Mouse (Mus musculus) intestine, postnatal 0 days (tissue): Measurements from ENCODE around the gene S100a4. TPM values are rescaled to one million over a fixed set of nuclear protein-coding genes. Genes with fewer than 3 reads are reported as not detected.
A peak's percentile ranks its signal among the peaks of the same experiment; 100 is the strongest.

ENCODE experiments used
- ATAC-seq: fragments of 200-750 bp; cut with Nextera tagmentation; 2 replicates; pipeline ENCODE4 v1.8.0; 2017; ENCODE audit warnings: mild to moderate bottlenecking, moderate TSS enrichment, moderate library complexity
- H3K27ac ChIP-seq: fragments of 300-500 bp; sonication (generic); 2 replicates; pipeline ENCODE4 v1.5.1; 2014; ENCODE audit warnings: mild to moderate bottlenecking, low read depth, low read length, moderate library complexity
- H3K27me3 ChIP-seq: fragments of 300-500 bp; sonication (generic); replicated peaks from 2 replicates; pipeline ENCODE4 v1.6.1; 2014; ENCODE audit warnings: low read length, mixed read lengths; ENCODE audit not compliant: control insufficient read depth, insufficient read depth
- H3K36me3 ChIP-seq: fragments of 300-500 bp; sonication (generic); 2 replicates; pipeline ENCODE4 v1.6.1; 2014; ENCODE audit warnings: mild to moderate bottlenecking, moderate library complexity; ENCODE audit not compliant: control insufficient read depth, insufficient read depth
- H3K4me1 ChIP-seq: fragments of 300-500 bp; sonication (generic); replicated peaks from 2 replicates; pipeline ENCODE4 v1.6.1; 2014; ENCODE audit warnings: antibody characterized with exemption, low read length, mixed read lengths; ENCODE audit not compliant: control insufficient read depth, insufficient read depth
- H3K4me2 ChIP-seq: fragments of 300-500 bp; sonication (generic); replicated peaks from 2 replicates; pipeline ENCODE4 v1.6.1; 2014; ENCODE audit warnings: low read depth, mild to moderate bottlenecking, moderate library complexity
- H3K4me3 ChIP-seq: fragments of 300-500 bp; sonication (generic); 2 replicates; pipeline ENCODE4 v1.5.1; 2014; ENCODE audit warnings: low read depth, low read length
- H3K9ac ChIP-seq: fragments of 300-500 bp; sonication (generic); 2 replicates; pipeline ENCODE4 v1.6.1; 2014; ENCODE audit warnings: mild to moderate bottlenecking, low read depth, low read length
- H3K9me3 ChIP-seq: fragments of 300-500 bp; sonication (generic); 2 replicates; pipeline ENCODE4 v1.6.1; 2016; ENCODE audit warnings: mixed run types; ENCODE audit not compliant: control insufficient read depth
- CTCF ChIP-seq: sonication (generic); IDR thresholded peaks from 2 replicates; pipeline ENCODE4 v1.5.1; 2016; ENCODE audit warnings: low read depth, mild to moderate bottlenecking, control low read depth, antibody characterized with exemption, moderate library complexity
- whole genome bisulfite sequencing: fragments of 180-500 bp; shearing (Covaris S2); extraction: QIAGEN DNeasy Blood & Tissue Kit; methylation state at CpG from one replicate; pipeline ENCODE4 v1.1.7; 2014; 5-methylcytosine and 5-hydroxymethylcytosine counted together
- polyA plus RNA-seq: library from polyadenylated mRNA; unstranded; fragments of >200 nt; fragmentation: Nextera tagmentation; extraction: Ambion mirVana; gene quantifications from 2 replicates; pipeline ENCODE4 v1.2.1, GENCODE M21; 2015

The S100a4 gene
- polyA plus RNA-seq, 1 experiment from 2014 or later: 8.6 TPM

DNA sequence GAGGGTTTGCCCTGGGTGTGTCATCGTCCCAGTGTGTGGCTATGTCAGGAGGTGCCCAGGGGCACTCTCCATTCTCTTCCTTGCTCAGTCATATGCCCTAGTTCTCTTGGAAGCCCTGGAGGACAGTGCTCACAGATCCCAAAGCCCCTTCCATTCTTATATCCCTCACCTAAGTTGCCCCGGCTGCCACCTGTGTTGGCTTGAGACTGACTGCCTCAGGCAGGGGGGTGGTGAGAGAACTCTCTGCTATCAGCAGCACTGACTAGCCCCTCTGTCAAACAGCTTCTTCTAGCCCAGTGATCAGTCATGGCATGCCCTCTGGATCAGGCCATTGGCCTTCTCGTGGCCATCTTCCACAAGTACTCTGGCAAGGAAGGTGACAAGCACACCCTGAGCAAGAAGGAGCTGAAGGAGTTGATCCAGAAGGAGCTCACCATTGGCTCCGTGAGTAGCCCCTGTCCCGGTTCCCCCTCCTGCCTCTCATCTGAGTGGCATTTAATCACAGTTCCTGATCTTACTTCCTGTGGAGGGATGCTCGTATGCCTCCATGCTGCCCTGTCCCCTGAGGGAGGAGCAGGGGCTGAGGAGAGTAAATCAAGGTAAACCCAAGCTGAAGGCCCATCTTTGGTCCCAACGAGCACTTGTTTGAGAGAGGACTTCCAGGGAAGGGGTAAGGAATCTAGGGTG lies 10.0 kb downstream of the S100a4 start:
- peak overlapping the region; percentile 35 for H3K27ac ChIP-seq
- WGBS: 62% methylated on average over 7 of the region's 7 CpGs
- ATAC-seq: no peak

DNA sequence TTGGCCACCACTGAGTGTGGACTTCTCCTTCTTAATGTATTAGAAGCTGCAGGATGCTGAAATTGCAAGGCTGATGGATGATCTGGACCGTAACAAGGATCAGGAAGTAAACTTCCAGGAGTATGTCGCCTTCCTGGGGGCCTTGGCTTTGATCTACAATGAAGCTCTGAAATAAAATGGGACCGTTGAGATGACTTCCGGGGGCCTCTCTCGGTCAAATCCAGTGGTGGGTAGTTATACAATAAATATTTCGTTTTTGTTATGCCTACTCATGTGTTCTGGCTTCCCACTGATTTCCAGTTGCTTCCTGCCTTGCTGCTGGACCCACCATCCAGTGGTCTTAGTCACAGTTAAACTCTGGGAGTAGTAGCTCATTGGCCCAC lies 10.6 kb downstream of the S100a4 start:
- ATAC-seq: no peak

More for the DNA sequence above, 10.0 kb downstream of the S100a4 start:
- no peak for TF ChIP-seq CTCF
- H3K27me3 ChIP-seq: no peaks in the 10 kb centered on the region
- H3K4me1 ChIP-seq: peaks cover 4% of the 10 kb centered on the region; the same call in 1 of the 2 replicates
- peak overlapping the region; percentile 62 for H3K4me2 ChIP-seq
- H3K4me3 ChIP-seq: peak overlapping the region; percentile 38
- H3K9ac ChIP-seq: peak overlapping the region; percentile 34; the same call in 1 of the 2 replicates
- H3K36me3 ChIP-seq: no peaks in the 10 kb centered on the region
- no peaks in the 10 kb centered on the region for H3K9me3 ChIP-seq

DNA sequence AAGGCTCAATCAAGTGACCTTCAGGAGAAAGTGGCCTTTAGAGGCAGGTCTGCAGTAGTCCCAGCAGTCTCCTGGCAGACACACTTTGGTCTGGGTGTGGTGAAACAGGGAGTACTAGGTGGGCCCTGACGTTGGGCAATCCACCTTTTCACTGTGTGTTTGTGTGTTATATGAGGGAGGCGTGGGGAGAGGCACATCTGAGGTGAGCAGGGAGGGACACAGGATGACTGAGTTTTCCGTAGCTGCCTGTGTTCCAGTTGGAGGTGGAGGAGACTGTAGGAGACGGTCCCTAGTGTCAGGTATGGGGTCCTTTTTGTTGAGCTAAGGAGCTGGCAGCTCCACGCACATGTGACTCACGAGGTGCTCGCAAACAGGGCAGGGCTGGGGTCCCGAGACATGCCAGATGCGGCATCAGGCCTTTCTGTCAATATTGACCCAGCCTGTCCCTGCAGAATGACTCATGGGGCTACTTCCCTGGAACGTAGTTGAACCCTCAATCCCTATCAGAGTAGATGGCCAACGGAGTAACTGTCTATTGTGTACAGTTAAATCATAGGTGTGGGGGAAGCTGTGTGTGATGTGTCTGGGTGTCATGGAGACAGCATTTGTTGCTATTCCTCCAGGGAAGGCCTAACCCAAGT lies 11.2 kb downstream of the S100a4 start:
- H3K9me3 ChIP-seq: no peaks in the 10 kb centered on the region
- TF ChIP-seq CTCF: no peak
- H3K4me2 ChIP-seq: peak overlapping the region; percentile 52
- 38% methylated on average over 11 of the region's 11 CpGs for WGBS
- peak overlapping the region; percentile 57; the same call in 1 of the 2 replicates for H3K27ac ChIP-seq
- H3K4me3 ChIP-seq: no peak overlapping the region
- peak; percentile 85 for ATAC-seq
- no peaks in the 10 kb centered on the region for H3K36me3 ChIP-seq
- peaks cover 4% of the 10 kb centered on the region; the same call in 1 of the 2 replicates for H3K4me1 ChIP-seq
- no peaks in the 10 kb centered on the region for H3K27me3 ChIP-seq
- no peak overlapping the region for H3K9ac ChIP-seq

More for the DNA sequence above, 10.6 kb downstream of the S100a4 start:
- Histone ChIP-seq H3K9ac (no peak overlapping the region), H3K36me3 (no peaks in the 10 kb centered on the region), H3K27ac (peak overlapping the region; percentile 57; the same call in 1 of the 2 replicates), H3K27me3 (no peaks in the 10 kb centered on the region), H3K9me3 (no peaks in the 10 kb centered on the region), H3K4me1 (peaks cover 4% of the 10 kb centered on the region; the same call in 1 of the 2 replicates), H3K4me3 (peak overlapping the region; percentile 38; the same call in 1 of the 2 replicates), H3K4me2 (peak overlapping the region; percentile 62)
- no peak for TF ChIP-seq CTCF
- 63% methylated on average over 6 of the region's 6 CpGs for WGBS

DNA sequence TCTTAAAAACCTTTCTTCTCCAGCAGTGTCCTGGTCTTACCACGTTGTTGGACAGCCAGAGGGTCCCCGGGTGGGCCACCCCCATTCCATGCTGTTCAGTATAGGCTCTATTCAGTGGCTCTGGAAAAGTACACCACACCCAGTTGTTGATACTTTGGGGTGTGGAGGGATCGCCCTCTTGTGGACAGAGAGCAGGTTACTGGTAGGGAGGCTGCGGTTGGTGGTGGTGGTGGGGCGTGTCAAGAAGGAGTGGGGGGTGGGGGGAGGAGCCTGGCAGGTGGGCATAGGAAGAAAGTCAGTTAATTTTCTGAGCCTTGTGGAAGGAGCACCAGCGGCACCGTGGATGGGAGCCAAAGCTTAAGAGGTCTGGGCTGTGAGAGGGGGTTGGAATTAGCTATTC lies 11.8 kb downstream of the S100a4 start:
- 4% methylated on average over 7 of the region's 7 CpGs for WGBS
- H3K27ac ChIP-seq: peak overlapping the region; percentile 57; the same call in 1 of the 2 replicates
- H3K4me1 ChIP-seq: peaks cover 4% of the 10 kb centered on the region; the same call in 1 of the 2 replicates
- H3K27me3 ChIP-seq: no peaks in the 10 kb centered on the region
- no peaks in the 10 kb centered on the region for H3K9me3 ChIP-seq
- peak; percentile 72 for ATAC-seq
- no peak overlapping the region for H3K9ac ChIP-seq
- H3K4me3 ChIP-seq: no peak overlapping the region
- peak overlapping the region; percentile 52 for H3K4me2 ChIP-seq
- TF ChIP-seq CTCF: peak; percentile 92
- no peaks in the 10 kb centered on the region for H3K36me3 ChIP-seq

DNA sequence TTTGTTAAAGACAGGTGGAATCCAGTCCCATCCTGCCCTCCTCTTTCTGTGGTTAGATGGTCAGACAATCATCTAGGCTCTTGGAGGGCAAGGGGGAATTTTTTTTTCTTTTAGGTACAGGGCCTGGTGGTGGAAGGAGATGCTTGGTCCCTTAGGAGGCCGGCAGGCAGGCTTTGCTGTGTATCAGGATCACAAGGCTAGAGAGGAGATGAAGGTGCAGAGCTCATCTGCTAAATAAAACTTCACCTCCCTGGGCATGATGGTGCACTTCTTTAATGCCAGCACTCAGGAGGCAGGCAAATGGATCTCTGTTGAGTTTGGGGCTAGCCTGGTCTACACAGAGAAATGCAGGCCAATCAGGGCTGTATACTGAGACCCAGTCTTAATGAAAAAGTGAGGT lies 12.3 kb downstream of the S100a4 start:
- H3K9ac ChIP-seq: no peak overlapping the region
- H3K27ac ChIP-seq: no peak overlapping the region
- no peak for ATAC-seq
- TF ChIP-seq CTCF: no peak
- H3K4me1 ChIP-seq: peaks cover 4% of the 10 kb centered on the region; the same call in 1 of the 2 replicates
- no peaks in the 10 kb centered on the region for H3K9me3 ChIP-seq
- peak overlapping the region; percentile 52 for H3K4me2 ChIP-seq
- H3K4me3 ChIP-seq: no peak overlapping the region
- no peaks in the 10 kb centered on the region for H3K36me3 ChIP-seq
- 74% methylated on average over 1 of the region's 1 CpGs for WGBS
- no peaks in the 10 kb centered on the region for H3K27me3 ChIP-seq

DNA sequence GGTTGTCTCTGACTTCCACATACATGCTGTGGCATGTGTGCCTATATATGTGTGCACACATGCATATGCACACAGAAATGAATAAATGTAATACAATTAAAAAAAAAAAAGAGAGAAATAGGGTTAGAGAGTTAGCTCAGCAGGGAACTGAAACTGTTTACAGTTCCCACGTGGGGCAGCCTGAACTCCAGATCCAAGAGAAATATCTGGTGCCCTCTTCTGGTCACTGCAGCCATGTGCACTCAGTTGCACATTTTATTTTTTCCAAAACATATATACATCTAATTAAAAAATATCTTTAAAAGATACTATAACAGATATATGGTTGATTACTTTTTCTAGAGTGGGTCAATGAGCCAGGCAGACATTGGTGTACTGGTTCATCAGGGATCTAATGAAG lies 14.0 kb downstream of the S100a4 start:
- Histone ChIP-seq H3K27me3 (no peaks in the 10 kb centered on the region), H3K9me3 (no peaks in the 10 kb centered on the region), H3K4me1 (peaks cover 4% of the 10 kb centered on the region; the same call in 1 of the 2 replicates), H3K27ac (no peak overlapping the region), H3K4me2 (no peak overlapping the region), H3K4me3 (no peak overlapping the region), H3K9ac (no peak overlapping the region), H3K36me3 (no peaks in the 10 kb centered on the region)
- ATAC-seq: no peak
- TF ChIP-seq CTCF: peak; percentile 57
- WGBS: 13% methylated on average over 1 of the region's 1 CpGs
